ENCODE assay signal across 8 mouse cellular contexts in genomic region chr14:25496116-25496515, GRCm38 (mm10). TPM values are rescaled to one million over a fixed set of nuclear protein-coding genes. Genes with fewer than 3 reads are reported as not detected.
DNase-seq lines count a peak whose midpoint lies in the region; ATAC-seq and TF ChIP-seq lines count a peak whose summit lies in the region.

No protein-coding gene starts in this region.

- ATAC-seq in forebrain, postnatal 0 days: no peak
- ATAC-seq in limb, embryonic 13.5 days (ENCODE audit: low FRiP score, low read depth): no peak
- ATAC-seq in erythroblast, adult 5-6 weeks (replicated peaks; ENCODE audit: low FRiP score, poor library complexity, severe bottlenecking): no peak

- no peak overlapping the region for H3K4me2 ChIP-seq in forebrain, postnatal 0 days (ENCODE audit: low read depth)
- no peak overlapping the region for H3K4me2 ChIP-seq in limb, embryonic 13.5 days (replicated peaks)

- H3K36me3 ChIP-seq in forebrain, embryonic 10.5 days (replicated peaks): 0 out of 2 replicates have a peak, but pooled peaks cover 6% of the 10 kb centered on the region
- H3K36me3 ChIP-seq in forebrain, postnatal 0 days (ENCODE audit: insufficient read depth): no peaks in the 10 kb centered on the region
- peaks cover 12% of the 10 kb centered on the region; the same call in 1 of the 2 replicates for H3K36me3 ChIP-seq in limb, embryonic 13.5 days
- H3K36me3 ChIP-seq in limb, embryonic 10.5 days: 0 out of 2 replicates have a peak, but pooled peaks cover 7% of the 10 kb centered on the region

- no peak overlapping the region for H3K4me3 ChIP-seq in forebrain, embryonic 10.5 days
- H3K4me3 ChIP-seq in forebrain, postnatal 0 days (ENCODE audit: low read depth, low read length): no peak overlapping the region
- H3K4me3 ChIP-seq in limb, embryonic 13.5 days: no peak overlapping the region
- no peak overlapping the region for H3K4me3 ChIP-seq in limb, embryonic 10.5 days

- 82% methylated on average over 2 of the region's 2 CpGs for WGBS in forebrain, embryonic 10.5 days
- WGBS in forebrain, postnatal 0 days: 40% methylated on average over 2 of the region's 2 CpGs
- 67% methylated on average over 2 of the region's 2 CpGs for WGBS in limb, embryonic 13.5 days
- WGBS in limb, embryonic 10.5 days: 92% methylated on average over 2 of the region's 2 CpGs

- no peak for DNase-seq in forebrain, embryonic 10.5 days (ENCODE audit: extremely low spot score, low spot score)
- DNase-seq in forebrain, postnatal 0 days: no peak
- no peak for DNase-seq in limb, embryonic 10.5 days (ENCODE audit: low spot score)
- DNase-seq in cerebellum, postnatal 14 days: peak; percentile 61 to 80
- DNase-seq in layer of hippocampus, adult 9-11 months: peak; percentile 71
- no peak for DNase-seq in c-Kit-positive CD71-positive TER-119-positive erythroid progenitor cells, embryonic 14.5 days (ENCODE audit: low spot score)

- no peak for TF ChIP-seq CTCF in forebrain, postnatal 0 days (IDR thresholded peaks at IDR 0.05; ENCODE audit: low read depth)

- H3K9me3 ChIP-seq in forebrain, embryonic 10.5 days: no peaks in the 10 kb centered on the region
- H3K9me3 ChIP-seq in forebrain, postnatal 0 days (ENCODE audit: low read length): no peaks in the 10 kb centered on the region
- H3K9me3 ChIP-seq in limb, embryonic 13.5 days: no peaks in the 10 kb centered on the region
- H3K9me3 ChIP-seq in limb, embryonic 10.5 days (replicated peaks): no peaks in the 10 kb centered on the region

- peaks cover 100% of the 10 kb centered on the region for H3K4me1 ChIP-seq in forebrain, embryonic 10.5 days
- peaks cover 27% of the 10 kb centered on the region for H3K4me1 ChIP-seq in forebrain, postnatal 0 days (ENCODE audit: insufficient read depth)
- peaks cover 100% of the 10 kb centered on the region for H3K4me1 ChIP-seq in limb, embryonic 13.5 days
- peaks cover 99% of the 10 kb centered on the region for H3K4me1 ChIP-seq in limb, embryonic 10.5 days

- peak overlapping the region; percentile 44; the same call in 1 of the 2 replicates for H3K27ac ChIP-seq in forebrain, embryonic 10.5 days
- no peak overlapping the region for H3K27ac ChIP-seq in forebrain, postnatal 0 days (ENCODE audit: low read depth, low read length)
- H3K27ac ChIP-seq in limb, embryonic 13.5 days: peak overlapping the region; percentile 58; the same call in 1 of the 2 replicates
- H3K27ac ChIP-seq in limb, embryonic 10.5 days: no peak overlapping the region

- no peak overlapping the region for H3K9ac ChIP-seq in forebrain, postnatal 0 days
- no peak overlapping the region for H3K9ac ChIP-seq in limb, embryonic 13.5 days

- H3K27me3 ChIP-seq in forebrain, embryonic 10.5 days (ENCODE audit: poor library complexity, severe bottlenecking): no peaks in the 10 kb centered on the region
- no peaks in the 10 kb centered on the region for H3K27me3 ChIP-seq in forebrain, postnatal 0 days (ENCODE audit: insufficient read depth, low read length)
- H3K27me3 ChIP-seq in limb, embryonic 13.5 days: no peaks in the 10 kb centered on the region
- H3K27me3 ChIP-seq in limb, embryonic 10.5 days (ENCODE audit: low read depth, poor library complexity, severe bottlenecking): no peaks in the 10 kb centered on the region

RNA-seq across cellular contexts. Expression of gene Zmiz1, which starts 37.1 kb away (rescaled TPM):
- polyA plus RNA-seq in forebrain, embryonic 10.5 days (2016; fragmentation: Nextera tagmentation; extraction: Ambion mirVana): 38.8 and 42.5 TPM in 2 replicates
- 48.5 and 75.6 TPM in 2 replicates for total RNA-seq in forebrain, postnatal 0 days (2014; rRNA removed)
- 27.7 and 38.0 TPM in 2 replicates for polyA plus RNA-seq in forebrain, postnatal 0 days (2015; fragmentation: Nextera tagmentation; extraction: Ambion mirVana)
- polyA plus RNA-seq in limb, embryonic 13.5 days (2015; fragmentation: Nextera tagmentation; extraction: Ambion mirVana): 66.7 and 68.6 TPM in 2 replicates
- 43.8 and 55.5 TPM in 2 replicates for polyA plus RNA-seq in limb, embryonic 10.5 days (2016; fragmentation: Nextera tagmentation; extraction: Ambion mirVana)
- total RNA-seq in erythroblast, adult 5-6 weeks (2015; ENCODE audit: low replicate concordance): 20.6 and 25.3 TPM in 2 replicates
- 1.4 and 12.3 TPM in 2 replicates for total RNA-seq in erythroblast, adult 5-6 weeks (2017; ENCODE audit: low replicate concordance)

Comparison
In these comparisons a context has a peak if more than half of its experiments do, and no peak if none do; other contexts are left out.
1. H3K27ac ChIP-seq: peak in forebrain, embryonic 10.5 days (single experiment) and limb, embryonic 13.5 days (single experiment); none in forebrain, postnatal 0 days (single experiment) and limb, embryonic 10.5 days (single experiment).
2. DNase-seq: peak in cerebellum, postnatal 14 days (2 of 2) and layer of hippocampus, adult 9-11 months (single experiment); none in forebrain, embryonic 10.5 days (single experiment), forebrain, postnatal 0 days (single experiment), limb, embryonic 10.5 days (single experiment) and c-Kit-positive CD71-positive TER-119-positive erythroid progenitor cells, embryonic 14.5 days (single experiment).